In genomic region chrX:163734145-163734544, GRCm38 (mm10) we compare ENCODE assay signal across 23 mouse cellular contexts. TPM values are rescaled to one million over a fixed set of nuclear protein-coding genes. Genes with fewer than 3 reads are reported as not detected.
DNase-seq lines count a peak whose midpoint lies in the region; ATAC-seq lines count a peak whose summit lies in the region.
"Had no signal": no experiment of that assay in that cellular context is flagged by ENCODE, and none has a peak within 500 bp of the region (broad histone marks: within the 10 kb centered on the region; RNA-seq: fewer than 3 reads in every experiment).

No protein-coding gene starts in this region.

- no peak for DNase-seq in left cerebral cortex, postnatal 14 days (ENCODE audit: low spot score in 2 of 2)
- no peak for DNase-seq in cerebellum, adult 9-11 months
- no peak for DNase-seq in cerebellum, adult 8-10 months
- DNase-seq: adrenal gland, adult 2 months; adrenal gland, adult 8-10 months; adrenal gland, postnatal 10 days; adrenal gland, postnatal 14 days; adrenal gland, postnatal 25 days; adrenal gland, postnatal 36 days; B cell, adult 2 months; cerebellum, adult 11 months; cerebellum, adult 11-12 months; cerebellum, adult 18-20 months had no signal

- peak; percentile 52 for ATAC-seq in granulocyte monocyte progenitor cell, adult 5-6 weeks (replicated peaks; ENCODE audit: poor library complexity, severe bottlenecking)
- ATAC-seq in megakaryocyte, adult 5-6 weeks (ENCODE audit: poor library complexity, severe bottlenecking): peak; percentile 63
- peak; percentile 42; the same call in 1 of the 2 replicates for ATAC-seq in megakaryocyte progenitor cell, adult 5-6 weeks (replicated peaks; ENCODE audit: poor library complexity)
- ATAC-seq: activated CD4-positive, CD25-positive, alpha-beta regulatory T cell, adult 4 months; CD4-positive, CD25-positive, alpha-beta regulatory T cell, adult 4 months; Patski had no signal

- intact Hi-C loops in left cerebral cortex, postnatal 14 days (cut with DNase I): no loop called here

RNA-seq across cellular contexts. Expression of gene Rnf138rt1, which starts 27.0 kb away (rescaled TPM):
- 4.1 TPM in 1 of 2 replicates, not detected in the other for total RNA-seq in granulocyte monocyte progenitor cell, adult 5-6 weeks (2014; fragmentation: Nextera tagmentation)
- total RNA-seq in granulocyte monocyte progenitor cell, adult 5-6 weeks (2017): not detected in 2 replicates
- total RNA-seq in megakaryocyte, adult 5-6 weeks (2015): 0.11 TPM in 1 of 2 replicates, not detected in the other
- total RNA-seq in megakaryocyte, adult 5-6 weeks (2017): 0.12 TPM in 1 of 2 replicates, not detected in the other
- total RNA-seq in megakaryocyte progenitor cell, adult 5-6 weeks (2015): not detected in 2 replicates
- not detected in 2 replicates for total RNA-seq in megakaryocyte progenitor cell, adult 5-6 weeks (2017)
- total RNA-seq in left cerebral cortex, postnatal 14 days (2021): under 1 TPM; 0.31 to 0.57 TPM
- total RNA-seq: CH12.LX, ES-E14, G1E, MEL had no signal
